22 mouse cellular contexts compared by ENCODE assay signal in the genomic region with DNA sequence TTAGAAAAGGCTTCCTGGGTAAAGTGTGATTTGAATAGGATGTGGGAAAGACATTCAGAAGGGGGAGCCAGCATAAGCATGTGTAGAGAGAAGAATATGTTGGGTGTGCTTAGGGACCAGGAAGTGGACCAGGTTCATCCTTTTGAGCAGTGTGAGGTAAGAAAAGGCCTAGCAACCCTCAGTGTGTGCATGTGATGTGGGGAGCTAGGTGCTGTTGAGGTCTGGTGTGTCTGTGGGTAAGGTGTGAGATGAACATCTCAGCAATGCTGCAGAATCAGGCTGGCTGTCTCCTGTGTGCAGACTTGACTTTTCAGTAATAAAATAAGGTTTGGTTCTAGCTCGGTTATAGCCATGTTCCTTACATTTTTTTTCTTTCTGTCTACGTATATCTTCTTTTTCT. TPM values are rescaled to one million over a fixed set of nuclear protein-coding genes. Genes with fewer than 3 reads are reported as not detected.
DNase-seq lines count a peak whose midpoint lies in the region; ATAC-seq lines count a peak whose summit lies in the region.
"Had no signal": no experiment of that assay in that cellular context is flagged by ENCODE, and none has a peak within 500 bp of the region (broad histone marks: within the 10 kb centered on the region; RNA-seq: fewer than 3 reads in every experiment).

No protein-coding gene starts in this region.

- peak; percentile 12 for DNase-seq in CD4-positive, CD25-positive, alpha-beta regulatory T cell, adult 2 months (ENCODE audit: low read depth, low spot score)
- peak; percentile 45 for DNase-seq in T-cell, adult 2 months (ENCODE audit: low spot score)
- DNase-seq in natural killer cell, adult 2 months (ENCODE audit: low spot score in 2 of 2): peak; percentile 55 to 69
- no peak for DNase-seq in right cerebral cortex, postnatal 4 days
- DNase-seq in thymus, postnatal 0 days (ENCODE audit: low spot score): no peak
- DNase-seq: adrenal gland, postnatal 10 days; adrenal gland, postnatal 36 days; B cell, adult 2 months; cerebellum, adult 18-20 months; cerebellum, adult 9-10 months; cerebellum, postnatal 14 days; embryo, embryonic 11 days; gastrocnemius, adult 2 months; gastrocnemius, postnatal 14 days; heart, adult 11 months; heart, postnatal 36 days had no signal

- peak; percentile 77 for ATAC-seq in megakaryocyte, adult 5-6 weeks (ENCODE audit: poor library complexity, severe bottlenecking)
- ATAC-seq in frontal cortex, adult (ENCODE audit: low TSS enrichment): no peak
- ATAC-seq: forebrain, embryonic 13.5 days; forebrain, embryonic 16.5 days; hindbrain, postnatal 0 days; intestine, postnatal 0 days had no signal

RNA-seq across cellular contexts. Expression of a gene that starts 23.1 kb away (rescaled TPM):
- 62.7 and 69.8 TPM in 2 replicates for total RNA-seq in megakaryocyte, adult 5-6 weeks (2015)
- total RNA-seq in megakaryocyte, adult 5-6 weeks (2017): 164 and 165 TPM in 2 replicates
- 114 and 125 TPM in 2 replicates for polyA plus RNA-seq in thymus, postnatal 0 days (2015; fragmentation: Nextera tagmentation; extraction: Ambion mirVana)

Comparison
In these comparisons a context has a peak if more than half of its experiments do, and no peak if none do; other contexts are left out.
1. DNase-seq: peak in CD4-positive, CD25-positive, alpha-beta regulatory T cell, adult 2 months (single experiment), T-cell, adult 2 months (single experiment) and natural killer cell, adult 2 months (2 of 2); none in right cerebral cortex, postnatal 4 days (single experiment) and thymus, postnatal 0 days (single experiment).